Mouse (Mus musculus): ENCODE measurements around the gene Fam185a. TPM values are rescaled to one million over a fixed set of nuclear protein-coding genes. Genes with fewer than 3 reads are reported as not detected.

Gene Fam185a
- 1 to 10 TPM; 1.6 to 1.9 TPM for total RNA-seq (2023)

DNA sequence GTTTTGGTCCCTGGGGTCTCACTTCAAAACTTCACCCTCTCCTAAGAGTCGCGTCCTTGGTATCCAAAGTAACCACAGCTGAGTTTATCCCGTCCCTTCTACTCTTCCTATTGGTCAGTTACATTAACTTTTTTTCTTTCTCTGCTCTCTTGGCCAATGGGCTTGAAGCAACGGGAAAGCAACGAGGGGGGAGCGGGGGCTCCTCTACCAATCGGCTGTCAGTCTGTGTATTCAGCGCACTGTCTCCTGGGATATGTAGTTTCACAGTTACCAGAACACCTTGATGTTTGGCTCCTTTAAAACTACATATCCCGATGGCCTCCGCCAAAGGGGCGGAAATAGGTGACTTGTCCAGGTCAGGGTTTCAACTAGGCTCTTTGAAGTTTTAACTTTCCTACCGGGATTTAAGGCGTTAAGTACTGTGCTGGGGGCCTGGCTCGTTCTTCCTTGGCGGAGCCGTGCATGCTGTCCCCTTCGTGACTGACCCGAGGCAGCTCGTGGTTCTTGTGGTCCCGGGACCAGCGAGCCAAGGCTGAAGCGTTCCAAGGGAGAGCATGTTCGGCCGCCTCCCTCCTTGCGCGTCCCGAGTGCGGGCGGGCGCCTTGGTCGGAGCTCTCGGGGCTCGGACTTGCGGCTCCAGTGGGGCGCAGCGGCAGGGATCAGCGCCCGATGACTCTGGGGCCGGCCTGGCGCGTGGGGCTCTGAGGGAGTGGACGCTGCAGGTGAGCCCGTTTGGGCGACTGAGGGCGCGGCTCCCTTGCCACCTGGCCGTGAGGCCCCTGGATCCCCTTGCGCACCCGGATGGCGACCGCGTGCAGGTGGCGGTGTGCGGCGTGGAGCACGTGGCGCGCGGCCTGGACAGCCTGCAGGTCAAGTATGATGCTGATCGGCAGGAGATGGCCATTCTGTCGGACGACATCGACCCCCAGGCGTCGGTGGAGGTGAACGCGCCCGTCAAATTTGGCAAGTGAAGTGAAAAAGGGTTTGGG, at the start of gene Fam185a, which contains the start of gene Ccdc146:
TSS of gene Fam185a (plus strand) at position 345 of the 989 bp plus-strand sequence.
TSS of gene Ccdc146 (minus strand) at position 64 of the 989 bp plus-strand sequence.

Other genes with a start within 250 kb of the Fam185a start
- 10 to 100 TPM; 87.8 to 94.5 TPM for gene Gsap, start 238.7 kb upstream of the Fam185a start, total RNA-seq (2023)
- 10 to 100 TPM; 64.9 to 73.1 TPM for gene Fgl2, start 52.3 kb upstream of the Fam185a start, total RNA-seq (2023)
- under 1 TPM; 0.47 to 0.99 TPM for gene Ccdc146, start 281 bp upstream of the Fam185a start, total RNA-seq (2023)
- gene Lrrc17, start 118.6 kb downstream of the Fam185a start, total RNA-seq (2023) = not detected
- not detected for gene Fbxl13, start 220.7 kb downstream of the Fam185a start, total RNA-seq (2023)
- gene Armc10, start 220.9 kb downstream of the Fam185a start, total RNA-seq (2023) = 10 to 100 TPM; 11.4 to 12.4 TPM

All from neutrophil, adult 59 days (primary cell).